Mouse (Mus musculus) heart, adult 18-20 months (tissue): ENCODE measurements around the gene Ogt. TPM values are rescaled to one million over a fixed set of nuclear protein-coding genes. Genes with fewer than 3 reads are reported as not detected.

Source experiments
- DNase-seq, 2 experiments: peaks; one replicate each; pipeline ENCODE4 v3.0.0; 2021 to 2022; ENCODE audit warnings: mixed read lengths in 1 of 2
- long read RNA-seq, 2 experiments: library from polyadenylated mRNA; stranded (forward); transcript quantifications; one replicate each; pipeline ENCODE4 v2.0.0; 2021
- total RNA-seq, 2 experiments: library from RNA; stranded (reverse); gene quantifications; 2 replicates each; pipeline ENCODE4 v1.2.3; 2021

Ogt gene
- 10 to 100 TPM; 42.5 to 56.8 TPM for total RNA-seq
- long read RNA-seq, experiment 1, full-length matches to known transcripts = 4 of 8 reads
- long read RNA-seq, experiment 1, partial matches to known transcripts = 1 of 8 reads
- long read RNA-seq, experiment 1, other reads (novel, unspliced or antisense) = 3 of 8 reads
- long read RNA-seq, experiment 2, full-length matches to known transcripts = 1 of 5 reads
- long read RNA-seq, experiment 2, partial matches to known transcripts = 3 of 5 reads
- long read RNA-seq, experiment 2, other reads (novel, unspliced or antisense) = 1 of 5 reads

DNA sequence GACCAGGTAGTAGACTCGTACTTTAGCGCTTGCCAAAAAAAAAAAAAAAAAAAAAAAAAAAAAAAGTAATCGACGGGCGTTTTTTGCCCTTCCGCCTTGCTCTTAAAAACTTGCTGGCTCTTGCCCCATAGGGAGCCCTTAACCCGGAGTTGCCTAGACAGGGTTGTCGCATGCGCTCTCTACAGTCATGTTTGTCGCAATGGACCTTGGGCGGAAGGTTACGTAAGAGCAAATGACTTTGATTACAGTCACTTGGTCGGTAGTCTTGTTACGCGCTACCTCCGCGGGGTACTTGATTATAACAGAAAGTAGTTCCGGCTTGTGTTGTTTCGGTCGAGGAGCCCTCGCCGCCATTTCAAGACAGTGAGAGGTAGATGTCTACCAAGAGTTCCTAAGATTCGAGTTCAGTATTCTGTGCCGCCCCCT lies at the start of gene Ogt:
Gene Ogt, plus strand, starts transcription at position 320 of the 426 bp plus-strand sequence.
- peak; percentile 95 to 96 for DNase-seq

DNA sequence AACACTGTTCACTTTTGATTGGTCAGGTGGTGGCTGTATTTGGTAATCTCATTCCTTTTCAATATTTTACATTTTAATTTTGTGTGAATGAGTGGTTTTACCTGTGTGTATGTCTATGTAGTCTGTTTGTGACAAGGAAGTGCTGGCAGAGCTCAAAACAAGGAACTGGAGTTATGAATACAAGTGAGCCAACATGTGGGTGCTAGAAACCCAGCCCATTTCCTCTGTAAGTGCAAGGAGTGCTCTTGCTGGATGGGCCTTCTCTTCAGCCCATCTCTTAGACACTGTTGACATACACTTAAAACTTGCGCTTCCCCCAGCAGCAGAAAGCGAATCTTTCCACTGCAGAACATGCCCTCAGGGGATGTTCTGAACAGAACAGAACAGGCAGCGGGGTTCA lies 23.7 kb upstream of the Ogt start:
- DNase-seq = no peak

DNA sequence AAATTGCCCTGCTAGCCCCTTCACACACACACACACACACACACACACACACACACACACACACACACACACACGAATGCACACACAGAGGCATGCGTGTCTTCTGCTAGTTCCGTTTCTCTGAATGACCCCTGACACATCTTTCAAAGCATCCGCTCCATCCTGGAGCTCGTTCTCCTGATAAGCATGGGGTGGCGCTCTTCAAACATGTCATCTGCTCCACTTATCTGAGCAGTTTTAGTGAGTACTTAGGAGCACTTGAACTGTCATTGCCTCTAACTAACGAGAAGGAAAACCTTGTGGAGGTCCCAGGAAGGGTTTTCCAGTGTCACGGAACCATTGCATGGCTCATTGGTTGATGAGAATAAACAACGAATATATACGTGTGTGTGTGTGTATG lies 22.0 kb upstream of the Ogt start:
- DNase-seq = peak in 1 of 2 experiments; percentile 1

DNA sequence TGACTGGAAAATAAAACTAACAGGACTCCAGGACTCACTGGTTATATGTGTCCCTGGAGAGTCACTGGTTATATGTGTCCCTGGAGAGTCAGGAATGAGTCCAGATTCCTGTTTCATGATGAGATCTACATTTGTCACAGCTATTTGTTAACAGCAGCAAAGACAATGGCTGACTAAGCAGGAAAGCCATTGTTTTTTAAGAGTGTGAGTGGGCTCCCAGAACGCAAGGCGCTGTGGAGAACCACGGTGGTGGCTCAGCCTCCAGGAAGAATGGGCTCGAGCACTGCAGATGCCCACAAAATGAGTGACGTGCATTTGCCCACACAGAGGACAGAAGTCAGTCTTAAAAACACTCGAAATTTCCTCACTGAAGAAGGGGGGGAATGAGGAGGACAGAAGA lies 19.5 kb upstream of the Ogt start:
- DNase-seq = peak; percentile 5 to 22

DNA sequence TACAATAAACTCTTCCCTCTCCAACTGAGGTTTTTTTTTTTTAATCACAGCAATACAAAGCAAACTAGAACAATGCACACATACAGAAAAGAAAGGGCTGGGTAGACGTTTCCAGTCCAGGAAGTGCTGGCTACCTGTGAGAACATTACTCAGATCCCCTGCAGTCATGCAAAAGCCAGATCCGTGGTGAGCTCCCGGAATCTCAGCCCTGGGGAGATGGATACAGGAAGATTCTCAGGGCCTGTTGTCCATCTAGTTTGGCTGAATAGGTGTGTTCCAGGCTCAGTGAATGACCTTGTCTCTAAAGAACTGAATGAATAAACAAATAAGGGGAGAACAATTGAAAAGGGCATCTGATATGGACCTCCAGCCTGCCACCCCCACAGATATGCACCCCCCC lies 17.3 kb upstream of the Ogt start:
- DNase-seq = no peak

DNA sequence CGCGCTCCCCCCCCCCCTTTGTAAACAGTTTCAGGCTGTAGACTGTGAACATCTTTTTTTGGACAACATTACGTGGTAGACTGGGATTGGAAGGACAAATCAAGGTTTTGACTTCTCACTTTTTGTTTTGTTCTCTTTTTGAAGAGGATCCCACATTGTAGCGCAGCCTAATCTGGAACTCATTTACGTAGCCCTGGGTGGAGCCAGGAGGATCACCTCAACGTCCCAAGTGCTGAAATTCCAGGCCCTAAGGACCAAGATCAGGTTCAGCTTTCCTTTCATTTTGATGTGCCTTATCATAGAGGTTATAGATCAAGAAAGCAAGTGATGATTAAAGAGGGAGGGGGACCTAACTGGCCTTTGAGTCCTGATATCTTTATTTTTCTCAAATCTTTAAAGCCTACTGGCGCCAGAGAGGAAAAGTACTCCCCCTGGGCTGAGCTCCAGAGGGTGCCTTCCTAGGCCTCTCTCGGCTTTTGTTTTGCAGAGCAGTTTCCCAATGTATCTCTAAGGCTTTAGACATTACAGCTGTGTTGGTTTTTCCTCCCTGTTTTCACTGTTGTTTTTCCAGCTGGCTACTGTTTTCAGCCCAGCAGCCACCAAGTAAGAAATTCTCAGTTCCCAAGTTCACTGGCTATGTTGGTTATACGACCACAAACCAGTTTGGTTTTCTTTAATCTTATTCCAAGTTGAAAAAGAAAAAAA lies 2.9 kb upstream of the Ogt start:
- peak in 1 of 2 experiments; percentile 11 for DNase-seq

DNA sequence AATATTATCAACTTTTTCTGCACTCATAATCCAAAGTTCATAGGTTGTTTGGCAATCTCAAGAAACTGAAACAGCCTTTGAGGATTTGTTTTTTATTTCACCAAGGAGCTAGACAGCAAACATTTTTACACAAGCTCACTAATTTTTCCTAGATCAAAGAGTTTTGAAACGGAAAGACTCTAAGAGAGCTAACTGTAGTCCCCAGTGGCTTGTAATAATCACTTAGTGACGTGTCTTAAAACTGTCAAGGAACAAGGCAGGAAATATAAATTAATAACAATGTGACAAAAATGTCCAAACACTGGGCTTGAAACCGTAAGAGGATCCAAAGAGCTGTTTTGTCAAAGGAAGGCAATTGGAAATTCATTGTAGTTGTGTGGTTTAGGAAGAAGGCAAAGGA lies 1.0 kb upstream of the Ogt start:
- no peak for DNase-seq

DNA sequence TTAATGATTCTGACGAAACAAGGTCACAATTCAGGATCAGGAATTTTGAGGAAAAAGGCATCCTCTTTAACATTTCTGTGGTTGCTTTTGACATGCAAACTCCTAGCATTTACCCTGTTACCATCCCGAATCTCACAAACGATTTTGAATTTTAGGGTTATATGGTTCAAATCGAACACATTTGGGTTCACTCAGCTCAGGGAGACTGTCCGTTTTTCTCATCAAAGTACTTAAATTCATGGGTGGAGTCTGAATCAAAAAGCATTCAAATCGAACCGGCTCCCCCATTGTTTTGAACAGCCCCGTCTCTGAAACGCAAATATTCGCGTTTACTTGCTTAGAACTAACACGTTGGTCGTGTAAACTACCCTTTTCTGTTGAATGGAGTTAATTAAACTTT lies 554 bp upstream of the Ogt start:
- DNase-seq = peak in 1 of 2 experiments; percentile 41

DNA sequence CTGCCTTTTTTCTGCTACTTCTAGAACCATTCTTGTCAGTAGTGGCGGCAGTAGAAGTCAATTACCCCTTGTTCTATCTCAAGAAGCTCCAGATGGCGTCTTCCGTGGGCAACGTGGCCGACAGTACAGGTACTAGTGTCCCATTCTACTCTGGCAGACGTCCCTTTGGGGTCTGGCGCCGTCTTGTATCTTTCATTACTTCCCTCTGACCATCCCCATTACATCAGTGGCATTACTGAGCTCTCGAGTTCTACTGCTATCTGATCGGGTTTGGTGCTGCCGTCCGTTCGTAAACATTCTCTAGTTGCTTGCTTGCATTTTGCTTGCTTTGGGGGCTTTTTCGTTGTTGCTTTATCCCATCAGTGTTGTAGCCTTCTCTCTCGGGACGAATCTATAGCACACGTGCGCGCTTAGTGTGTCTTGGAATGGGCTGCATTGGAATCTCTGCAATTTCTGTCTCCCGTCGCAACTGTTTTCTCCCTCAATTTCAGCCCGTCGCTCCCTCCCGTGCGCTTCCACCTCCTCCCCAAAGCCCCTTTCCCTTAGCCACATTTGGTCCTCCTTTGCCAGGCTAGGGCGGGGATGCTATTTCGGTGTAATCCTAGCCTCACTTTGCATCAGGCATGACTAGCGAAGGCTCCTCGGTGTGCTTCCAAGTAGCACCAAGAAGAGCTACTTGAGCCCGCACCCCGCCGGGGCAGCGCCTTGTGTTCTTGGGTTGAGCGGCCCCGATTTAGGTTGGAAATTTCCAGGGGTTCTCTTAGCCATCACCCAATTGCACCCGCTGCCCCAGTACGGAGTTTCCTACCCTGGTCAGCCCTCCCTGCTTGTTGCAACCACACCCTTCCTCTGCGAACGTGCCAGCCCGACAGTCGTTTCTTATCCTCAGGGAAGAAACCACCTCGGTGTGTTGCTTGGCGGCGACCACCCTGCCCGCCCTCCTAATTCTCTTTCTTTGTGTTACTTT lies 617 bp downstream of the Ogt start:
- DNase-seq = peak; percentile 55 to 65

DNA sequence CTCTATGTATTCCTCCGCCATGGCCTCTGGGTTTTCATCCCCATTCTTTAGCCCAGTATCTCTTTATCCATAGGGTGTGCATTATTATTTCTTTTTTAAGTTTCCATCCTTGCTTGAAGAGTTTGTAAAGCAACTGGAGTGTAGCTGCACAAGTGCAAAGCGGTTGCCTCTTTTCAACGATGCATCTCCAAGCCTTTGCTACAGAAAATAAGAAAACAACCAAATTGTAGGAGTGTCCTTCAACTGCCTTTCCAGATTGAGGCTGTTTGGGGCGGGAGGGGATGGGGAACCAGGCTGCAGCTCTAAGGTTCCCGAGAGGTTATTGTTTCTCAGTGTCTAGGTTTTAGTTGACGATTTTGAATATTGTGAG lies 1.3 kb downstream of the Ogt start:
- DNase-seq = no peak

DNA sequence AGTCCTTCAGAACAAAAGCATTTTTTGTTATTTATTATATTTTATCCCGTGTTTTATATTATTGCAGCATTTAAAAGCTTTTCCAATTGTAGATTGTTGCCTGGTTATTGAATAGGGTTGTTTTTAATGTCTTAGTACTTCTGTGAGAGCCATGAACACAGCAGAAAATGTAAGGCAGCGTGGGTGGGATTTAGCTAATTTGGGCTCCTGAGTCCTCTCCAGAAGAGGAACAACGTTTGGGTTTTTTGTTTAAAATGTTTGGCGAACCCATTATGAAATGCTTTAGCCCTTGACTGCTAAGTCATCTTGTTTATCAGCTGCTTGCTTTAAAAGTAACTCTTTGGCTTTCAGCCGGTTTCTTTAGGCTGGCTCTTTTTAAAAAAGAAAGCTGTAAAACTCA lies 2.2 kb downstream of the Ogt start:
- DNase-seq = no peak

DNA sequence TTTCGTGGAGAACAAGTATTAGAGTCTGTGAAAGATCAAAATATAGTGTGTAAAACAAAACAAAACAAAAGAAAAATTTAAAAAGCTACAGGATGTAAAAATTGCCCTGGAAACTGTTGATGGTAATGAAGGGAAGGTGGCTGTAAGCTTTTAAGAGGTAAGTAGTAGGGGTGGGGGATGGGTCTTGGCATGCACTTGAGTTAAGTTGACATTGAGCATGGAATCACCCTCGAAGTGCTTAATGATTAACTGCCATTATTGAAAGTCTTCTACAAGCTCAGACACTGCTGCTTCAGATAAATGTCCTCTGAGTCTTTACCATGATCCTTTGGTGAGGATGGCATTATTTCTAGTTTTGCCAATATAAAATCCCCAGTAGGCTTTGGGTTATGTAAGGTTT lies 5.4 kb downstream of the Ogt start:
- DNase-seq = no peak

DNA sequence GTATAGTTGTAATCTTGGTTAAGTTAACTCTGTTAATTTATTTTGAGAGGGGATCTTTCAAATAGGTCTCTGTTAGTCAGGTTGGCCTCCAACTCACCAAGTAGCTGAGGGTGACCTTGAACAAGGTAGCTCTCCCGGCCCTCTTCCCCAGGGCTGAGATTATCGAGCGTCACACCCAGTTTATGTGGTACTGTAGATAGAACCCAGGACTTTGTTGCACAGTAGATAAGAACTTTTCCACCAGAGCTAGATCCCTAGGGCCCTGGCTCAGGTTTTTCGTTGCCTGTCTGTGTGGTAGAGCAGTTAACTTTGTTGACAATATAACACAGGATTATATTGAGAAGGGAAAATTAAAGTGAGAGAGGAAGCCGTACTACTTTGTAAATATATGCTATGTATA lies 6.8 kb downstream of the Ogt start:
- DNase-seq = no peak

DNA sequence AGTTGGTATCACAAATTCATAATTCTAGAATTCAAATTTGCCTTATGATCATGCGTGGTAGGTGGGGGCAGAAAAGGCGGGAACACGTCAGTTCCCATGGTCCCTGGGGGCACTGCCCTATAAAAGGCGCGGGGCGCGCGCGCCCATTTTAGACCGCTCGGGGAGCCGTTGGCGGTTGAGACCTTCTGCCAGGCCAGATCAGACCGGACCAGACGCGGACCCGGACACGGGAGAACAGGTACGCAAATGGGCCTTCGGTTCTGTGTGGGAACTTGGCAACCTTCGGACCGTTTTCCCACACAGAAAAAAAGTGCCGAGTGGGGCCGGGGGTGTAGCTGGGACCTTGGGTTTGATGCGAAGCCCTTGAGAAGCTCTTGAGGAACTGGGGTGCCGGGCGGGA lies 55.8 kb downstream of the Ogt start:
- DNase-seq = no peak

DNA sequence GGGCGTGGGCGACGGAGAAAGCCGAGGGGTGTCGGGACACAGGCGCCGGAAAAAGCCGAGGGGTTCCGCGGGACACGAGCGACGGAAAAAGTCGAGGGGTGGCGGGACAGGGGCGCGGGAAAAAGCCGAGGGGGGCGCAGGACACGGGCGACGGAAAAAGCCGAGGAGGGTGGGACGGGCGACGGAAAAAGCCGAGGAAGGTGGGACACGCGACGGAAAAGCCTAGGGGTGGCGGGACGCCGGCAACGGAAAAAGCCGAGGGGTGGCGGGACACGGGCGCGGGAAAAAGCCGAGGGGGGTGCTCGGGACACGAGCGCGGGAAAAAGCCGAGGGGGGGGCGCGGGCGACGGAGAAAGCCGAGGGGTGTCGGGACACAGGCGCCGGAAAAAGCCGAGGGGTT lies 57.7 kb downstream of the Ogt start:
- DNase-seq = no peak

DNA sequence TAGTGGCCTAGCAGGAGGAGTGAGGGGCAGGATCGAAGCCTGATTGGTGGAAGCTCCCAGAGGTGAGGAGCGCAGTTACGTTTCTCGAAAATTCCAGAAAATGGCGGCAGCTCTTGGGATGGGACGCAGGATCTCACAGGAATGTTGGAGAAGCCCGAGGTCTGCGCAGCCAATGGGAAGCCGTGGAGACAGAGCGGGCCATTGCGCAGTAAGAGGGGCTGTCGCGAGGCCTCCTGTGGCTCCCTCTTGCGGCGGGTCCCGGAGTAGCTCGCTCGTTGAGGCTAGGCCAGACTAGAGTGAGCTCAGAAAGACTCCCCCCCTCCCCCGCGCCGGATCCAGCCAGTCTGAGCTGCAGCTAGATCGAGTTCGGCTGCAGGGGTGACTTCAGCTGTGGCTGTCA lies 58.4 kb downstream of the Ogt start:
- DNase-seq = no peak

DNA sequence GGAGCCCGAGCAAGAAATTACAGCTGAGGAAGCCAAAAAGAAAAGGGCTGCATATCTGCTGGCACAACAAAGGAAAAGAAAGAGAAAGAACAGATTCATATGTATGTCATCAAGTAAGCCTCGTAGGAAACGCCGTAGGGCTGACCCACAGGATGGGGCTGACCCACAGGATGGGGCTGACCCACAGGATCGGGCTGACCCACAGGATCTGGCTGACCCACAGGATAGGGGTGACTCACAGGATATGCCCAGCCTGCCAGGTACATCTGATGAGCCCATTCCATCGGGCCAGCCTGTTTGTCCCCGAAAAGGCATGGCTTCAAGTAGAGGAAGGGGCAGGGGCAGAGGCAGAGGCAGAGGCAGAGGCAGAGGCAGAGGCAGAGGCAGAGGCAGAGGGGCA lies 65.3 kb downstream of the Ogt start:
- DNase-seq = no peak

DNA sequence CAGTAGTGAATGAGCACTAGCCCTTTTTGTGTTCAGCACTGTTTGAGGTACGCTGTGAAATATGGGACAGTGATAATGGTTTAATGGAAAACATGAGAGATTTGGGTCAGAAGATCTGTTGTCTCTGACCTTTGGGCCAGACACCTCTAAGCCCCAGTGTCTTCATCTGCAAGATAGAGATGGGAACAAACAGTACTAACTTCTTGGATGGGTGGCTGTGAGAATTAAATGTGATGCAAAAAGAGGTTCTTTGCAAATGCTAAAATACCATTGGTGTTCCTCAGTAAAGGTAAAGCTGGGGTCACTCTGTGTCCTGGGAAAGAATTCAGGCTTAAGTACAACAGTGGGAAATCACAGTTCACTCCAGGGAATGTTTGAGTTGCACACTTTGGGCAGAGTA lies 80.5 kb downstream of the Ogt start:
- DNase-seq = no peak

DNA sequence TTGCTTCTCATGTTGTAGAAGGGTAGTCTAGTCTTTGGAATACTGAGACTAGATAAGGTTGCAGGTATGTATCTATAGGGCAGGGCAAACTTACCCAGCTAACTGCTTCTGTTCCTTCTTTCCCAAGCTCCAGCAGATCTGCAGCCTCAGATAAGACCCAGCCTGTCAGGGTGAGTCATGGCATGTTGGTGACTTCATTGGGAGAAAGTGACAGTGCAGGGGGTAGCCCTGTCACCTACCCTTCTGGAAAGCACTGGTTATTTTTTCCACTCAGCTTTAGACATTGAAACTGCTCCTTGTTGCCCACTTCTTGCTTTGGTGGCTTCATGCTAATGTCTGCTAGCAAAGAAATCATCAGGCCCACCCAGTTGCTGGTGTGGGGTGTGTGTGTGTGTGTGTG lies 90.2 kb downstream of the Ogt start:
- no peak for DNase-seq

DNA sequence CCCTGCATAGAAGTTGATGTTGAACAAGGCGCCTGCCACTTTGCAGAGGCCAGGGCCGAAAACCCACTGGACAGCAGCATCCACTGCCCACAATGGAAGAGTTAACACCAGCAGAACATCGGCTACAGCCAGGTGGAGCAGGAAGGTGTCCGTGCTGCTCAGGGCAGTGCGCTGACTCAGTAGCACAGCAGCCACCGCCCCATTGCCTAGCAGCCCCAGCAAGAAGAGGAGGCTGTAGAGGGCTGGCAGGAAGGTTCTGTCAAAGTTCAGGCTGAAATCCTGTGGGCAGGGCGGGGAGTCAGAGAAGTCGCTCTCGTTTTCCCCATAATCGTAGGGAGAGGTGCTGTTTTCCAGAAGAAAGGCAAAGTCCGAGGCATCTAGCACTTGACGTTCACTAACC lies 92.8 kb downstream of the Ogt start:
- DNase-seq = no peak

DNA sequence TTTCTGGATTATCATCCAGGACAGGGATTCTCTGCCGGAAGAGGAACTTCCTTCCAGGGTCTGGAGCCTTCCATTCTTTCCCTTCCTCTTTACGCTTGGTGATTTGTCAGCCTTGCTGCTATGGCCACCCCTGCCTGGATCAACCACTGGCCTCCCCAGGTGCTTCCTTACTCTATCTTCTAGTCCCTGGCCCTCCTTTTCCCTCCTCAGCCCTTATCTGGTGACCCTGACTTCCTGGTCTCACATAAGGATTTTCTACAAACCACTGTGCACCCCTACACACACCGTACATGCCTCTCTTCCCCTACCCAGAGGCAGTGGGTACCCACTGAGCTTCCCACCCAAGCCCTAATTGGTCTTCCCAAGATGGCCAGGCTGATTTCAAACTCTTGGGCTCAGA lies 93.4 kb downstream of the Ogt start:
- DNase-seq = no peak

DNA sequence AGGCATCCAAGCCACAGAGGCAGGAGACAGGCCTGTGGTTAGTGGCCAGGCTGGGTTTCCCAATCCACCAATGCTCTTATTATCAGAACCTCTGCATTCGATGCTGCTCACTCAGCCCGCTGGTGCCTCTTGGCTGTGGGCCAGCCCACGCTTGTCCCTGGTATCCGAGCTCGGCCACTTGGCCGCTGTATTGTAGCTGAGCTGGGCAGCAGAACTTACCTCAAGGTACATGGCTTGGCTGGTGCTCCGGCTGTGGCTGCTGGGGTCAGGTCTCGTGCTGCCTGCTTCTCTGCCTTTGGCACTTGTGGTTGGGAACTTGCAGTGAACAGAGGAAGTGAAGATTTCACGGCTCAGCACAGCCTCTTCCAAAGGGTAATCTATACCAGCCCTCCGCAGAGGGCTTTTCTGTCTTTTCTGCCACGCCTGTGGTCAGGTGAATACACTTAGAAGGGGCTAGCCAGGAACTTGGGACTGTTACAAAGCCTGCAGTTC lies 94.0 kb downstream of the Ogt start, which contains the start of gene Cxcr3:
Gene Cxcr3, minus strand, starts transcription at position 442 of the 492 bp plus-strand sequence.
- peak; percentile 52 for DNase-seq
